Mouse (Mus musculus): Measurements from ENCODE around the gene Trmt44. TPM values are rescaled to one million over a fixed set of nuclear protein-coding genes. Genes with fewer than 3 reads are reported as not detected.
A peak's percentile ranks its signal among the peaks of the same experiment; 100 is the strongest.

Gene Trmt44
- total RNA-seq, 2 experiments from 2014 or later = 6.3 to 8.4 TPM

DNA sequence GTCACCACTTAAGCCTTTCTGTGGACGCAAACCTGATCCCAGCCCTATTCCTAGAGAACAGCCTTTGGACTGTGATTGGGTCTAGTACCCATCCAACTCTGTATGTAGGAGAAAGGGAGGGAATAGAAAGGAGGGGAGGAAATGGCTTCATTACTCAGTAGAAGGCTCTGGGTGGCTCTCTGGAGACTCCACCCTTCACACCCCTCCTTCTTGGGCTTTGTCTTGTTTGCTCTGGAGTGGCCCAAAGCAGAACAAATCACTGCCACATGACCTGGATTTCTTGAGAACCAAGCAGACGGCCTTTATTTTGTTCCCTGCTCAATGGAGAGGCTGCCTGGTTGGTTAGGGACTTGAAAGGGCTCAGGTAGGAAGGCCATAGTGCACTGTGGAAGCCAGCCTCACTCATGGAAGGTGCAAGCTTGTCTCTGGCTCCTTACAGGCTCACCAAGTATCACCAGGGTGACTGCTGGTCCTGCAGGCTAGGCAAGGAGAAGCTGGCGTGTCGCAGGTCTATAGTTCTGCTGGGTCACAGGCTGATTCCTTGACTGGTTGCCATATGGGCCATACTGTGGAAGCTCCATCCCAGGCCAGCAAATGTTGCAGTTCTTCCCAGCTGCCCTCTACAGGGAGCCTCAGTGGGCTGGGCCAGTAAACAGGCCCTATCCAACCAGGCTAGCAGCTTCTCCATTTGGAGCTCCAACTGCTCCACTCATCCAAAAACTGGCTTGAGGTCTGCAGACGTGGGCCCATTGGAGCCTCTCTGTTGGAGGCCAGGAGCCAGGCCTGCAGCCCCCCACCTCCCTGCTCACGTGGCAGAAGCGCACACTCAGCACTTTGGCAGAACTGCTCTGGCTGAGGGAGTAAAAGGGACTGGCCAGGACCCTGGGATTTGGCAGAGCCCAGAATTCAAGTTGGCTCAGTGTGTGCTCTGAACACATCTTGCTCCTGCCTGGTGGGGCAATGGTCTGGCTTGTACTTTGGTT, 22.7 kb downstream of the Trmt44 start:
- ATAC-seq (replicated peaks; ENCODE audit: poor library complexity) = no peak

DNA sequence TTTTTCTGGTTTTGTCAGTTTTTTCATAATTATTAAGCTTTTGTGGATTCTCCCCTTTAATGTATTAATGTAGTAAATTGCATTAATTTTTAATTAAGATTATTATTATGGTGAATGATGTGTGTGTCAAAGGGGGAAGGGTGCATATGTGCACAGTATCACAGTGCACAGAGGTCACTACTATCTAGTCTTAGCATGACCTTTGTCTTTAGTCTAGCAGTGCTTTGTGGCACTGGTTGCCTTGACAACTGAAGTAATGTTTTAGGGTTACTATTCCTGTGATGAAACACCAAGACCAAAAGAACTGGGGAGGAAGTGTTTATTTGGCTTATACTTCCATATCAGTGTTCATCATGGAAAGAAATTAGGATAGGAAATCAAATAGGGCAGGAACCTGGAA, 28.7 kb downstream of the Trmt44 start:
- ATAC-seq (replicated peaks; ENCODE audit: poor library complexity) = no peak

DNA sequence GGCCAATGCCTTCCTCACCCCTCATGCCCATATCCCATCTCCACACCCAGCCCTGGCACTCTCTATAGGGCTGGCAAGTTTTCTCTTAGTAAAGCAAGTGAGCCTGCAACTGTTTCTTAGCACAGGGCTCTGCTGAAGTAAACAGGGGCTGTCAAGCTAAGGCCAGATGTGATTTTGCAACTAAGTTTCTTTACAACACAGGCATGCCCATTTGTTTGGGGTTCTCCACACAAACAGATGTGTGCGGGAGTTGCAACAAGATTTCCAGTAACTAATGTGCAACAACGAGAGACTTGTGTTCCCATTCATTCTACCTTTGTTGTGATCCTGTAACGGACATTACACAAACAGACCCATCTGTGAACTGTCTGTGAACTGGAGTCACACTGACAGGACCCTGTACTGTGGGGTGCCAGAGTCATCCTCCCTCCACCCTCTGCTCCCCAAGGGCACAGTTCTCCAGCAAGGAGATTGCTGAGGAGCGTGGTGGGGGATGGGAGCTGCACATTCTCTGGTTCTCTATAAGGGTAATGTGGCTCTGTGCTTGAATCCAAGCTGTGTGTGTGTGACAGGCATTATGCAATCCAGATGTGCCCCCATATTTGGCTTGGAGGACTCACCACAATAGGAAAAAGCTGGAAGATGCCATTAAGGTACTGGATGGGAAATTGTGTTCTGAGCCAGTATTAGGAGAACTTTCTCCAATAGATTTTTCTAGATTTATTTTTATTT, 33.6 kb downstream of the Trmt44 start:
- no peak for ATAC-seq (replicated peaks; ENCODE audit: poor library complexity)

DNA sequence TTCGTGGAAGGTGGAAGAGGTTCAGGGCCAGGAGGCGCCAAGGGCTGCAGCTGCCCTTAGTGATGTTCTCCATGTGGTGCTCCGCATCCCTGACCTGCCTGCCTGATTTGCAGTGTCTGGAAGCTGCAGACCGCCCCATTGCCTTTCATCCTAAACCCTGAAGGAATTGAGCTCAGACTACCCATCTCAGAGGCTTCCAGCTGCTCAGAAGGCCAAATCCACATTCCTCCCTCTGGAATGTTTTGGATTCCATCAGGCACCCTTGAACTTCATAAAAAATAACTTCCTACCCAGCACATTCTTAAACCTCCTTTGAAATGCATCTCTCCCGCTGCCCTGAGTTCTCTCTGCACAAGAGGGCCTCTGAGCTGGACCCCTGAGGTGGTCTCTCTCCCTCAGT, 34.3 kb downstream of the Trmt44 start:
- ATAC-seq (replicated peaks; ENCODE audit: poor library complexity) = no peak

DNA sequence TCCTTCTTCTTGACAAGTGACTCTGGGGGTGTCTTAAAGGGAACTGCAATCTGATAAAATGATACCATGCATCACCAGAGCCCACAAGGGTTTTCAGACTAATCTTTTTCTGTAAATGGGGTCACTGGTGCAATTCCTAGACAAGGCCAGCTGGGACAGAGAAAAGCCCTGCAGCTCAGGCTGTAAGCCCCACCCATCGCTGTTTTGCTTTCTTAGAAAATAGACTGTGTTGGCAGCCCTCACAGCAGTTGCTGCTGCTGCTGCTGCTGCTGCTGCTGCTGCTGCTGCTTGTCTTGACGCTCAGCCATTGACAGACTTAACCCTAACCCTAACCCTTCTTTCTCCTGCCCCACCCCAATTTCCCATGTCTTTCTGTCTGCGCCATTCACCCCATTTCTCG, 35.3 kb downstream of the Trmt44 start:
- no peak for ATAC-seq (replicated peaks; ENCODE audit: poor library complexity)

DNA sequence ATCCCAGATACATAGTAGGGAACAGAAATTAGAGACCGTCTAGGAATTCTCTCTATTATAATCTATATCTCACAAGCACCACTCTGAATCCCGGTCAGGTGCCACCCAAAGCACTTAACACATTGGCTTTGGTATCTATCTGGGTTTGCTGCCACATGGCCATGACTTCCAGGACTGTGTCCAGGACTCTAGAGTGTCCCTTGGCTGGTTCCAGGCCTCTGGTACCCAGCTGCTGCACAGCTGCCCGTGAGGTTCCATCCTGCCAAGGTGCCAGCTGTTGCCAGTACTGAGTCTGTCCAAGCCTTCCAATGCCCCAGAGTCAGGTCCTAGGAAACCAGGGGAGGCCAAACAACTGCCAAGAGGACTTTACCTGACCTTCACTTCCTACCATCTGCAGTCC, 36.8 kb downstream of the Trmt44 start:
- no peak for ATAC-seq (replicated peaks; ENCODE audit: poor library complexity)

DNA sequence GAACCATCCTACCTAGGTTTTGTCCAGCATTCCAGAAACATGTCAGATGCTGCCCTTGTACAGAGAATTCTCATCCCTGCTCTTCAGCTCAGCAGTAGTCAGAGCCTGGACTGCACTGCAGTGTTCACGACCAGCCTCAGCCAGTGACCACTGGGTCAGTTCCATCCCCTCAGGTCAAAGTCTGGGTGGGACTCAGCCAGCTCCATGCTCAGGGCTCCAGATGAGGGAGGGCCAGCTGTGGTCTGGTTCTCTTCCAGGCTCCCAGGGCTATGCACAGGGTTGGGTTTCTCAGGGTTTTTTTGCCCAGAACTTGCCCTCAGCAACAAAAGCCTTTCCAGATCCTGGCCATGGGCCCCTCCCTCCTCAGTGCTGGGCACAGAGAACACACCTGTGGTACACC, 37.4 kb downstream of the Trmt44 start:
- ATAC-seq (replicated peaks; ENCODE audit: poor library complexity) = no peak

DNA sequence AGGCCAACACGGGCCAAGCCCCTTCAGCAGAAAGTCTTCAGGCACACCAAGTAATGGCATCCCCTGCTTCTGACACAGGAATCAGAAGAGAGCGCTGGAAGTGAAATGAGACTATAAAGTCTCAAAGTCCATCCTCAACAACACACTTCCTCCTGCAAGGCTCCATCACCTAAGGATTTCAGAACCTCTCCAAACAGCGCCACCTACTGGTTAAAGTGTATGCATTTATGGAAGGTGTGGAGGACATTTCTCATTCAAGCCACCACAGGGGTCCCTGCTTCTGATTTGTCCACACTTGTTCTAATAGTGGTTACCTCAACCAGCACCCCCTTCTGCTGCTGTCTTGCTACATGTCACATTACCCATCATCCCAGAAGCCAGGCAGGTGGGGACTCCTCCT, 38.6 kb downstream of the Trmt44 start:
- ATAC-seq (replicated peaks; ENCODE audit: poor library complexity) = no peak

DNA sequence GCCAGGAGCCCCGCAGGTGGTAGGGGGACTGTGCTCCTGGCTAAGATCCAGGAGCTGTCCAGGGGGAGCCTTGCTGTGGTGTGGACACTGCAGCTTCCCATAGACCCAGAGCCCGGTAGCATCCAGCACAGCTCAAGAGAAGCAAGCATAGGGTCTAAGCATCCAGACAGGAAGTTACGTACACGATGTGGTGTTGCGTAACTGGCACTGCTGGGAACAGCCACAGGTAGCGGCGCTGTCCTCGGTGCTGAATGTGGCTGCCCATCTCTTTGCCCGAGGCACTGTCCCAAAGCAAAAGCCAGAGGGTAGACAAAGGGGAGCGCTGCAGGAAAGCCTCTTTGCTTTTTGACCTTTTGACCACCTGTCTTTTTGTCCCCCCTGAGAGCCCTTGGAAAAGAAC, 43.3 kb downstream of the Trmt44 start:
- ATAC-seq (replicated peaks; ENCODE audit: poor library complexity) = peak; percentile 87

DNA sequence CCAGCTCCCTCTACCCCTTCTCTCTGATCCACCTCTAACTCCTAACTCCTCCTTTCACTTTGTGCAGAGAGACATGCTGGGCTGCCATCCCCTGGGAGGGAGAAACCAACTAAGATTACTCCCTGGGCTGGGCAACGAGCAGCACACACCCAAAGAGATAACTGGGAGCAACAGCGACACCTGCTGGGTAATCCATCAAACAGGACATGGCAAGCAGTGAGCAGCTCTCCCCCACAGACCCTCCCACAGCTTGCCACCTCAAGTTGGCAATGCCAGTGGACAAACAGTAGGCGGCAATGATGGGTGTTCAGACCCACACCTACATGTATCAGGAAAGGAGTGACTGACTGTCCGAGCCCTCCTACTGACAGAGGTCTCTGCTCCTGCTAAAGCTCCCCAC, 44.4 kb downstream of the Trmt44 start:
- peak; percentile 76 for ATAC-seq (replicated peaks; ENCODE audit: poor library complexity)

DNA sequence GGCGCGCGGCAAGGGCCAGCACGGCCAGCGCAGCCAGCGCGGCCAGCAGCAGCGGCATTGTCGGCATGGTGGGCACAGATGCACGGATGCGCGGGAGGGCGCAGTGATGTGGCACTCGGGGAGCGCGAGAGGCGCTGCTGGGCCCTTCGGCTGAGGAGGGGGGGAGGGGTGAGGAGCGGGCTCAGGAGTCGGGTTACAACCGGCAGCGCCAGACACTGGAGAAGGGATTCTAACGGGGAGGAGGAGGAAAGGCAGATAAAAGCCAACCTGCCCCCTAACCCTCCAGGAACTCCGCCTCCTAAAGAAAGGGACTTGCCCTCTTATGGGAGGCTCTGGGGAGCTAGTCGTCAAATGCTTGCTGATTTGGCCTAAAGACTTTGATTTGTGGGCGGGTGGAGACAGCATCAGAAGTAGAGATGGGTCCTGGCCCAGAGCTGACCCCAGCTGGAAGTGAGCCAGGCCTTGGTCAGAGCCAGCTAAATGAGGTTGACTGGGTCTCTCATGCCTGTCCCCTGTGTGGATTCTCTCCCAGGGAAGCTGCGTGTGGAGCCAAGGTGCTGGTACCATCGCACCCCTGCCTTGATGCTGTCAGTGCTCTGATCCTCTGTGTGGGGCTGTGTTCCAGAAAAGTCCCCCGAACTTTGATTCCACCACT, 49.3 kb downstream of the Trmt44 start, which contains the start of gene Cpz:
Gene Cpz, minus strand, starts transcription at position 230 of the 655 bp plus-strand sequence.
- ATAC-seq (replicated peaks; ENCODE audit: poor library complexity) = no peak

DNA sequence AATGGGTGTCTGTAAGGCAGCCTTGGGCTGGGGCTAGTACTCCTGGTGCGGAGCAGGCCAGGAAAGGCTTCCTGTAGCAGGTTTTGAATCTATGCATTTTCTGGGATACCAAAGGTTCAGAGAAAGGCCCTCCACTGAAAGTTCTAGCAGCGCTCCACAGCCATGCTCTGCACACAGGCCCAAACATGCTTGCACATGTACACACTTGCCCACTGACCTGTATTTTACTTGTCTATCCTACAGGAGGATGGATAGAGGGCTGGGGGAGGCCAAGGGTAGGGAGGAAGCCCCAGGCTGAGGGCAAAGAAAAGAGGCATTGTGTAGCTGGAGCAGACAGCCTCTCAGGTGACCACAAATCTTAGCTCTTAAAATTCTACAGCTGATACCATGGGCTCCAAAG, 50.5 kb downstream of the Trmt44 start:
- no peak for ATAC-seq (replicated peaks; ENCODE audit: poor library complexity)

DNA sequence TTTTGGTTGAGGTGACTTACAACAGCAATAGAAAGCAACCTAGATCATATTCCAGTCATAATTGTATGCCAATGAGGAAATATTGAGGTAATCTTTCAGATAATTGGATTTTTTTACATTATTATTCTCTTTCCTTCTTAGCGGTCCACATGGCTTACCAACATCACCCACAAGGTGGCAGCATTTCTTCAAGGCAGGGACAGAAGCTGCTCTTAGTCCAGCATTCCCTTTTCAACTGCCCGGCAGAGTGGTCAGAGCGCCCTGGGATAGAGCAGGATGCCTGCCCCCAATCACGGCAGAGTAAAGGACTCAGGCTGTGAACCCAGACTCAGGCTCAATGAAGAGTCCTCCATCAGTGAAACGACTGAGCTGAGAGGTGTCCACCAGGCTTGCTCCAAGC, 51.1 kb downstream of the Trmt44 start:
- peak; percentile 50; the same call in 1 of the 2 replicates for ATAC-seq (replicated peaks; ENCODE audit: poor library complexity)

DNA sequence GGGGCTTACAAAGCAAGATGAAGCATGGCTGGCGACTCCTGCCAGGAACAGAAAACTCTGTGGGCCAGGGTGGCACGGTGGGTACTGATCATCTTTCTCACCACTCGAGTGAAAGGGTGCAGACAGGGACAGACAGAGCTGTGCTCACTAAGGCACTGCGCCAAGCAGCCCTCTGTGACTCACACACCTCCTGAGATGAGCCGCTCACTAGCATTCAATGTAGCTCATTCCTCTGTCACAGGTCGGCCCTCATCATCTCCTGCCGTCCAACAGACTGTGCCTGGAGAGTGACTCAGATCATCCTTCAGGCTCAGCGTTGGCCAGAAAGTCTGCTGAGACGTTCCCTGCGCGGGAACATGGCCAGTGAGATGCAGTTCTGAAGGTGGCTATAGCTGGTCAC, 58.1 kb downstream of the Trmt44 start:
- ATAC-seq (replicated peaks; ENCODE audit: poor library complexity) = no peak

DNA sequence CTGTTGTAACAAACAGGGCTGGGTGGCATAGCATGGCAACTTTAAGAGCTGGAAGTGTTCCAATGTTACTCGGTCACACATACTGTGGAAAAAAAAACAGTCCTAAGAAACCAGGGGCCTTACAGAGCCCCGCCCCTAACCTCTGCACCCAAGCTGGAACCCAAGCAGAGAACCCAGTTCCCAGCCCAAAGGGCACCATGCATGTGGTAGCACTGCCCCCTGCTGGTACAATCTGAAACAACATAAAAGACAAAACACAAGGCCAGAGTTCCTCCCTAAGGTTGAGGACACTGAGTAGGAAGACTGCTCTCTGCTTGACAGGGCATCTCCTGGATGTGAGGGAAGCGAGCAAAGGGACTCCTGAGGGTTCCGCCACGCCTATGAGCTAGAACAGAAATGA, 64.3 kb downstream of the Trmt44 start:
- peak; percentile 72 for ATAC-seq (replicated peaks; ENCODE audit: poor library complexity)

Other genes with a start within 250 kb of the Trmt44 start
- gene Hmx1, start 186.0 kb downstream of the Trmt44 start, total RNA-seq (2015) = not detected in 2 replicates
- not detected in 2 replicates for gene Hmx1, start 186.0 kb downstream of the Trmt44 start, total RNA-seq (2017)
- gene Cpz, start 49.4 kb downstream of the Trmt44 start, total RNA-seq (2015) = not detected in 2 replicates
- gene Cpz, start 49.4 kb downstream of the Trmt44 start, total RNA-seq (2017) = not detected in 2 replicates
- 19.0 and 24.9 TPM in 2 replicates for gene Acox3, start 8.0 kb upstream of the Trmt44 start, total RNA-seq (2015)
- gene Acox3, start 8.0 kb upstream of the Trmt44 start, total RNA-seq (2017) = 26.7 and 29.6 TPM in 2 replicates
- gene Htra3, start 104.7 kb upstream of the Trmt44 start, total RNA-seq (2015) = not detected in 2 replicates
- gene Htra3, start 104.7 kb upstream of the Trmt44 start, total RNA-seq (2017) = not detected in 2 replicates
- gene Sh3tc1, start 164.9 kb upstream of the Trmt44 start, total RNA-seq (2015) = 2.7 and 4.1 TPM in 2 replicates
- gene Sh3tc1, start 164.9 kb upstream of the Trmt44 start, total RNA-seq (2017) = 2.9 and 5.5 TPM in 2 replicates
- 0.59 TPM in 1 of 2 replicates, not detected in the other for gene Ablim2, start 182.8 kb upstream of the Trmt44 start, total RNA-seq (2015)
- gene Ablim2, start 182.8 kb upstream of the Trmt44 start, total RNA-seq (2017) = 0.14 TPM in 1 of 2 replicates, not detected in the other

All from megakaryocyte progenitor cell, adult 5-6 weeks (primary cell).